Mouse (Mus musculus) gastrocnemius, postnatal 14 days (tissue): ENCODE data around the gene Adgrf5. TPM values are rescaled to one million over a fixed set of nuclear protein-coding genes. Genes with fewer than 3 reads are reported as not detected.

Experiments
- DNase-seq: peaks from one replicate; pipeline ENCODE4 v3.0.0; 2021; ENCODE audit warnings: mixed read lengths
- intact Hi-C: fragments of 180-260 bp; cut with DNase I; formaldehyde crosslinking; loops from one replicate; pipeline ENCODE4 v1.15.1; 2025; ENCODE audit warnings: low total_unique reads
- total RNA-seq, 2 experiments: library from RNA; stranded (reverse); gene quantifications; 2 replicates each; pipeline ENCODE4 v1.2.3; 2021

Adgrf5 gene
- total RNA-seq, 2 experiments from 2014 or later = 81.4 to 133 TPM

GRCm38 (mm10) chr17:43503861-43504593 is 143.8 kb downstream of the Adgrf5 start:
- DNase-seq = no peak
- intact Hi-C loops = no loop called here

DNA sequence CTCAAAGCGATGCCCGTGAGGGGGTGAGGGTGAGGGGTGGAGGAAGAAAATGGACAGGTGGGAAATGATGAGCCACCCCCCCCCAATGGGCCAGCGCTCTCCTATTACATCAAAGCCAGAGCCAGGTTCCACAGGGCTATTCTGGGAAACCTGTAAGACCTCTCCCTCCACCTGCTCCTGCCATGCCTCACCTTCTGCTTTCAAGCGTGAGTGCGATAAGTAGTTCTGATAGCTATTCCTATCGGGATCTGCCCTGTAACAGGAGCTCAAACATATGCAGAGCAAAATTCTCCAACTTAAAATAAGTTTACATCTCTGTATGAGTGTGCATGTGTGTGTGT is 144.3 kb downstream of the Adgrf5 start:
- intact Hi-C loops = no loop called here
- no peak for DNase-seq

Other genes starting within 250 kb of the Adgrf5 start
- under 1 TPM in 1 of 2 experiments, not detected in 1; 0.04 TPM for gene Adgrf1, start 90.1 kb upstream of the Adgrf5 start, total RNA-seq
- gene Mep1a, start 142.4 kb downstream of the Adgrf5 start, total RNA-seq = not detected
- gene Ankrd66, start 183.2 kb downstream of the Adgrf5 start, total RNA-seq = not detected
- gene Pla2g7, start 207.6 kb downstream of the Adgrf5 start, total RNA-seq = 10 to 100 TPM in 1 of 2 experiments, 1 to 10 TPM in 1; 8.2 to 10.0 TPM